Mouse (Mus musculus): ENCODE results near the gene Sdad1.

DNA sequence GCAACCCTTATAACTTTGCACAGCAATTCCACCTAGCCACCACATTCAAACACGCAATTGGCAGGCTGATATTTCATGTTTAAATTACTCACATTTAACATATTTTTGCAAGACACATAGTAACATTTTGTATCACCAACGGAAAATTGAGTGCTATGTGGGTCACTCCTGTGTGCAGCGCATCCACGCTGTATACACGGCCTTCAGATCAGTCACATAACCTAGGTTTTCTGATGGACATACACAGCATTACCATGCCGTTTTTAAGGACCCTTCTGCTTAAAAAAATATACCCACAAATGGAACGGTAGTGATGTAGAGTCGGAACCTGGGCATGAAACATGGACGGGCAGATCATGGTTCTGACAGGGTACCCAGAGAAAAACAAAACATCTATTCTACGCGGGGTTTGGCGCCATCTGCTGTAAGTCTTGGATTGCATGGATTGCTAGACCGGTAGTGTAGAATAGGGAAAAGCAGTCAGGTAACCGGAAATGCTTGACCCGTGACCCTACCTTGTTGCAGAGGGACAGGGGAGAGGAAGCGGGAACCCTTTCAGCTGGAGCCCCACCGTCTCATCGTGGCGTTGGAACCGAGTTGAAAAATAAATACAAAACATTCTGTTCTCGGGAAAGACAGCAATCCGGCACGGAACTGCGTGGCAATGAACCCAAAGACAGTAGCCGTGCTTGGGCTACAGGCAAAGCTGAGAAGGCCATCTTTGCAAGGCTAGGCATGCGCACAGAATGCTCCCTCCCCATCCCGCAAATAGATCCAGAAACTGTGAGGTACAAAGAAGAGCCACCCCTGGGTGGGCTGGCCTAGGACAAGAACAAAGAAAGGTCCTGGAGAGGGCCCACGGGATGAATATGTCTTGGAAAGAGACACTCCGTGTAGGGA lies 70.7 kb downstream of the Sdad1 start:
- TF ChIP-seq POLR2A (IDR thresholded peaks at IDR 0.05; ENCODE audit: insufficient read depth, low read length) (peak; percentile 9), CTCF (IDR thresholded peaks at IDR 0.05; ENCODE audit: low read depth, low read length) (peak; percentile 45), EP300 (IDR thresholded peaks at IDR 0.05; ENCODE audit: insufficient read depth, low read depth, low read length) (no peak)

Data from ES-Bruce4 (cell line).